Mouse (Mus musculus): ENCODE measurements at regions not wholly inside any gene's neighbourhood (a gene's known extent, or its start where the extent isn't known, plus 50 kb on each side); places are given as distances from the start of the nearest gene placed in this dataset.

DNA sequence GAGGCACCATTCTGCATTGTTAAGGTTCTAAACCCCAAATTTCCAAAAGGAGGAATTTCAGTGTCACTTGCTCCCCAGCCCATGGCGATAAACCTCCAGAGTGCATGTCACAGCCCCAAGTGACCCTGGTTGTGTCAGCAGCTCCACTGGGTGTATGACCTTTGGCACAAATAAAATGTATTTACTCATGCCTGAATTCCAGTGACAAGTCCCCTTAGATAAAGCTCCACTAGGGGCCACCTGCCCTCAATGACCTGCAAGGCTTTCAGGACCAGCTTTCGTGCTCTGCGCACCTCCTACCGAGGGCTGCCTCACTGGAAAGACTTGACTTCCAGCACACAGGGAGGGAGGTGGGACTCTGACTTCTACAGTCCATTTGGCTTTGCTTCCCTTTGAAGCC, 262.6 kb downstream of the Cog6 start:
- TF ChIP-seq CTCF (IDR thresholded peaks at IDR 0.05; ENCODE audit: low read depth) (no peak), EP300 (IDR thresholded peaks at IDR 0.05; ENCODE audit: low read depth) (no peak)
